Mouse (Mus musculus) heart, postnatal 0 days (tissue): Measurements from ENCODE around the gene Nt5dc2. TPM values are rescaled to one million over a fixed set of nuclear protein-coding genes. Genes with fewer than 3 reads are reported as not detected.

Source experiments
- ATAC-seq: fragments of 200-750 bp; cut with Nextera tagmentation; 2 replicates; pipeline ENCODE4 v1.8.0; 2017; ENCODE audit warnings: low read depth, moderate number of reproducible peaks, moderate library complexity; ENCODE audit not compliant: insufficient read depth
- DNase-seq: peaks from one replicate; pipeline ENCODE4 v3.0.0-alpha.2; 2016; ENCODE audit warnings: low spot score
- H3K27ac ChIP-seq: fragments of 300-500 bp; sonication (generic); 2 replicates; pipeline ENCODE4 v1.5.1; 2014; ENCODE audit warnings: low read depth, mild to moderate bottlenecking
- H3K27me3 ChIP-seq: fragments of 300-500 bp; sonication (generic); 2 replicates; pipeline ENCODE4 v1.6.1; 2014; ENCODE audit warnings: low read length, mixed read lengths; ENCODE audit not compliant: control insufficient read depth, insufficient read depth
- H3K36me3 ChIP-seq: fragments of 300-500 bp; sonication (generic); replicated peaks from 2 replicates; pipeline ENCODE4 v1.6.1; 2014; ENCODE audit warnings: low read length, mixed read lengths; ENCODE audit not compliant: control insufficient read depth, insufficient read depth
- H3K4me1 ChIP-seq: fragments of 300-500 bp; sonication (generic); 2 replicates; pipeline ENCODE4 v1.6.1; 2014; ENCODE audit warnings: antibody characterized with exemption; ENCODE audit not compliant: control insufficient read depth, insufficient read depth
- H3K4me2 ChIP-seq: fragments of 300-500 bp; sonication (generic); 2 replicates; pipeline ENCODE4 v1.6.1; 2014; ENCODE audit warnings: low read depth, mild to moderate bottlenecking, low read length, moderate library complexity
- H3K4me3 ChIP-seq: fragments of 300-500 bp; sonication (generic); 2 replicates; pipeline ENCODE4 v1.5.1; 2014; ENCODE audit warnings: low read depth, low read length
- H3K9ac ChIP-seq: fragments of 300-500 bp; sonication (generic); replicated peaks from 2 replicates; pipeline ENCODE4 v1.6.1; 2014; ENCODE audit warnings: low read depth, low read length, mixed read lengths
- H3K9me3 ChIP-seq: fragments of 300-500 bp; sonication (generic); replicated peaks from 2 replicates; pipeline ENCODE4 v1.6.1; 2016; ENCODE audit warnings: low read length; ENCODE audit not compliant: control insufficient read depth
- CTCF ChIP-seq: IDR thresholded peaks from 2 replicates; pipeline ENCODE4 v1.5.1; 2016; ENCODE audit warnings: antibody characterized with exemption, control low read depth, low read depth
- EP300 ChIP-seq: IDR thresholded peaks from 2 replicates; pipeline ENCODE4 v1.6.1; 2016; ENCODE audit warnings: antibody characterized with exemption, low read depth
- WGBS: fragments of 180-500 bp; shearing (Covaris S2); extraction: QIAGEN DNeasy Blood & Tissue Kit; methylation state at CpG from one replicate; pipeline ENCODE4 v1.1.7; 2014; 5-methylcytosine and 5-hydroxymethylcytosine counted together
- polyA plus RNA-seq: library from polyadenylated mRNA; unstranded; fragments of >200 nt; fragmentation: Nextera tagmentation; extraction: Ambion mirVana; gene quantifications from 2 replicates; pipeline ENCODE4 v1.2.1, GENCODE M21; 2015
- total RNA-seq: library from RNA; depleted of rRNA; stranded (reverse); fragments of >200 nt; gene quantifications from 2 replicates; pipeline ENCODE4 v1.2.3, GENCODE M21; 2014; ENCODE audit warnings: low replicate concordance

Nt5dc2 gene
- total and polyA plus RNA-seq, 2 experiments from 2014 or later = 146 to 212 TPM

DNA sequence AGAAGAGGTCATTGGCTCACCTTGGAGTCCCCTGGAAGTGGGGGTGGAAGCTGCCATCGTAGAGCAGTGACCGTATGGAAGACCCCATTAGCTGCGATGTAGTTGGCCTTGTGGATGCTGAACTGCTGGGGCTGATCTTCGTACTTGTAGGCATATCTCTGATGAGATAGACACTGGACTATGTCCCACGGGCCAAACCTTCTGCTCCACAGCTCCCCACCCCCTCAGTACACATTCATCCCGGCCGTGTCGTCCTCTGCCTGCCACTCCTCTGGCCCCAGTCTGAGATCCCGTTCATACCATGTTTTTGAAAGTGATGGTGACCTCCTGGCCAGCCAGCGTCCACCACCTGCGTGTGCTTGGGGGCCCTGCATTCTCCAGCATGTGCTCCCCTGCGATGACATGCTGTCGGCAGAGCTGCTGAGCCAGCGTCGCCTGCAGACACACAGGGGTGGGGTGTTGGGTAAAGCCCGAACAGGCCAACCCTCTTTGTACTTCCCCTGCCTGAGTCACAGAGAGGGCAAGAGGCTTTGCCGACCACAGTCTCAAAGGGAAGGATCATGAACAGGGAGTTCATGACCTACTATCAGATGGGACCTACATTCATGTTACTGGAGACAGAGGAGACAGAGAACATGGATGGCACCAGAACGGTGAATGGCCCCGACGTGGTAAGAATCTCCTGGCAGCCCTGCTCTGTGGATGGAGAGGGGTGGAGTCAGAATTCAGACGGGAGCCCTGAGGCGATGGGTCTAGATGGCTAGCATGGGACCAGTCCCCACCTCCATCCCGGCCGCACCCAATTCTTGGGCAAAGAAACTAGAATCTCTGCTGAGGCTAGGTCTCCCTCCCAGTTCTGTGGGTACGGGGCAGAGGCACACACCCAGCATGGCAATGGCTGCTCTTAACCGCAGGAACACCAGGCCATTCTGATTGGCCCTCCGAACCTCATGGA, 29.6 kb downstream of the Nt5dc2 start:
- Histone ChIP-seq H3K4me2 (no peak overlapping the region), H3K9me3 (no peaks in the 10 kb centered on the region), H3K9ac (no peak overlapping the region), H3K27ac (no peak overlapping the region), H3K4me3 (no peak overlapping the region), H3K4me1 (0 out of 2 replicates have a peak, but pooled peaks cover 12% of the 10 kb centered on the region), H3K27me3 (no peaks in the 10 kb centered on the region), H3K36me3 (no peaks in the 10 kb centered on the region)
- ATAC-seq (no peak), DNase-seq (no peak)
- WGBS = 52% methylated on average over 27 of the region's 27 CpGs
- TF ChIP-seq CTCF (no peak), EP300 (no peak)

DNA sequence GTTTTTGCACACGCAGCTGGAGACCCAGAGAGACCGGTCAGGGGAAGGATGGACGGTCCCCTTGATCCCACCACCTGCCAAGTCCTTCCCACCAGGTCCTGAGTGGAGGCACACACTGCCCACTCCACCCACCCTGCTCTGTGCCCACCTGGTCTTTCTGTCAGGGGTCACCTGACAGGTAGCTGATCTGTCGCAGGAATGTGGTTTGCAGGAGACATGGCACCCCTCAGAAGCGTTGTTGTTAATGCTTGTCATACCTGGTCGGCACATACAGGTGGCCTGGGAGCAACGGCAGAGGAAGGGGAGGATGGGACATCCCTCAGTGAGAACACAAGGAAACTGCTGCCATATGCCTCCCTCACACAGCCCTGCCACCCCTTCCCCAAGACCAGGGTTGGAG, 30.3 kb downstream of the Nt5dc2 start:
- Histone ChIP-seq H3K4me1 (0 out of 2 replicates have a peak, but pooled peaks cover 12% of the 10 kb centered on the region), H3K9me3 (no peaks in the 10 kb centered on the region), H3K4me2 (no peak overlapping the region), H3K27ac (no peak overlapping the region), H3K9ac (no peak overlapping the region), H3K27me3 (no peaks in the 10 kb centered on the region), H3K36me3 (no peaks in the 10 kb centered on the region), H3K4me3 (no peak overlapping the region)
- WGBS = 84% methylated on average over 7 of the region's 7 CpGs
- no peak for TF ChIP-seq EP300
- no peak for TF ChIP-seq CTCF
- DNase-seq (no peak), ATAC-seq (no peak)

- DNase-seq (no peak), ATAC-seq (no peak)
- no peaks in the 10 kb centered on the region for H3K36me3 ChIP-seq
- H3K4me2 ChIP-seq = no peak overlapping the region
- H3K9me3 ChIP-seq = no peaks in the 10 kb centered on the region
- 79% methylated on average over 10 of the region's 10 CpGs for WGBS
- H3K4me3 ChIP-seq = no peak overlapping the region
- TF ChIP-seq CTCF (no peak), EP300 (no peak)
- no peak overlapping the region for H3K9ac ChIP-seq
- H3K27ac ChIP-seq = no peak overlapping the region
- no peaks in the 10 kb centered on the region for H3K27me3 ChIP-seq
- 0 out of 2 replicates have a peak, but pooled peaks cover 12% of the 10 kb centered on the region for H3K4me1 ChIP-seq
These were observed 30.8 kb downstream of the Nt5dc2 start for GRCm38 (mm10) chr14:31161638-31162037.

GRCm38 (mm10) chr14:31164067-31164466, 33.2 kb downstream of the Nt5dc2 start:
- no peak overlapping the region for H3K4me3 ChIP-seq
- no peaks in the 10 kb centered on the region for H3K9me3 ChIP-seq
- H3K27me3 ChIP-seq = no peaks in the 10 kb centered on the region
- TF ChIP-seq CTCF (no peak), EP300 (no peak)
- peak; percentile 28; the same call in 1 of the 2 replicates for ATAC-seq
- 28% methylated on average over 8 of the region's 8 CpGs for WGBS
- H3K4me1 ChIP-seq = 0 out of 2 replicates have a peak, but pooled peaks cover 12% of the 10 kb centered on the region
- H3K36me3 ChIP-seq = no peaks in the 10 kb centered on the region
- DNase-seq = peak; percentile 11
- no peak overlapping the region for H3K27ac ChIP-seq
- no peak overlapping the region for H3K9ac ChIP-seq
- no peak overlapping the region for H3K4me2 ChIP-seq

- DNase-seq (peak; percentile 21), ATAC-seq (no peak)
- H3K4me2 ChIP-seq = no peak overlapping the region
- TF ChIP-seq CTCF (no peak), EP300 (no peak)
- H3K4me1 ChIP-seq = 0 out of 2 replicates have a peak, but pooled peaks cover 12% of the 10 kb centered on the region
- no peak overlapping the region for H3K27ac ChIP-seq
- H3K9me3 ChIP-seq = no peaks in the 10 kb centered on the region
- H3K27me3 ChIP-seq = no peaks in the 10 kb centered on the region
- 0 out of 2 replicates have a peak, but pooled peaks cover under 1% of the 10 kb centered on the region for H3K36me3 ChIP-seq
- H3K4me3 ChIP-seq = no peak overlapping the region
- H3K9ac ChIP-seq = no peak overlapping the region
- 37% methylated on average over 2 of the region's 2 CpGs for WGBS
These were observed 34.2 kb downstream of the Nt5dc2 start for GRCm38 (mm10) chr14:31165010-31165409.
